Mouse (Mus musculus): Measurements from ENCODE around the gene Zfr. TPM values are rescaled to one million over a fixed set of nuclear protein-coding genes. Genes with fewer than 3 reads are reported as not detected.

Gene Zfr
- total and polyA plus RNA-seq, 2 experiments from 2014 or later, result 175 to 212 TPM

GRCm38 (mm10) chr15:12222564-12223302 lies 105.1 kb downstream of the Zfr start:
- peak; percentile 64 for ATAC-seq
- WGBS, result 15% methylated on average over 8 of the region's 8 CpGs
- DNase-seq, result no peak
- H3K4me2 ChIP-seq (ENCODE audit: low read depth), result no peak overlapping the region
- H3K36me3 ChIP-seq (ENCODE audit: insufficient read depth), result no peaks in the 10 kb centered on the region
- no peak overlapping the region for H3K4me3 ChIP-seq (ENCODE audit: low read depth, low read length)
- H3K4me1 ChIP-seq (ENCODE audit: insufficient read depth), result peaks cover 4% of the 10 kb centered on the region; the same call in 1 of the 2 replicates
- H3K9ac ChIP-seq, result no peak overlapping the region
- no peak overlapping the region for H3K27ac ChIP-seq (ENCODE audit: low read depth, low read length)
- no peaks in the 10 kb centered on the region for H3K27me3 ChIP-seq (ENCODE audit: insufficient read depth, low read length)
- H3K9me3 ChIP-seq (ENCODE audit: low read length), result no peaks in the 10 kb centered on the region
- no peak for TF ChIP-seq CTCF (IDR thresholded peaks at IDR 0.05; ENCODE audit: low read depth)

- H3K36me3 ChIP-seq (ENCODE audit: insufficient read depth), result no peaks in the 10 kb centered on the region
- ATAC-seq (no peak), DNase-seq (no peak)
- no peaks in the 10 kb centered on the region for H3K9me3 ChIP-seq (ENCODE audit: low read length)
- peaks cover 4% of the 10 kb centered on the region; the same call in 1 of the 2 replicates for H3K4me1 ChIP-seq (ENCODE audit: insufficient read depth)
- H3K27me3 ChIP-seq (ENCODE audit: insufficient read depth, low read length), result no peaks in the 10 kb centered on the region
- H3K4me3 ChIP-seq (ENCODE audit: low read depth, low read length), result no peak overlapping the region
- WGBS, result 64% methylated on average over 6 of the region's 6 CpGs
- TF ChIP-seq CTCF (IDR thresholded peaks at IDR 0.05; ENCODE audit: low read depth), result no peak
- no peak overlapping the region for H3K9ac ChIP-seq
- no peak overlapping the region for H3K4me2 ChIP-seq (ENCODE audit: low read depth)
- no peak overlapping the region for H3K27ac ChIP-seq (ENCODE audit: low read depth, low read length)
Observed at GRCm38 (mm10) chr15:12223393-12223792, 105.8 kb downstream of the Zfr start.

GRCm38 (mm10) chr15:12224239-12224638 lies 106.6 kb downstream of the Zfr start:
- Histone ChIP-seq H3K27me3 (ENCODE audit: insufficient read depth, low read length) (no peaks in the 10 kb centered on the region), H3K9me3 (ENCODE audit: low read length) (no peaks in the 10 kb centered on the region), H3K9ac (no peak overlapping the region), H3K36me3 (ENCODE audit: insufficient read depth) (no peaks in the 10 kb centered on the region), H3K4me3 (ENCODE audit: low read depth, low read length) (no peak overlapping the region), H3K4me1 (ENCODE audit: insufficient read depth) (peaks cover 4% of the 10 kb centered on the region; the same call in 1 of the 2 replicates), H3K4me2 (ENCODE audit: low read depth) (no peak overlapping the region), H3K27ac (ENCODE audit: low read depth, low read length) (no peak overlapping the region)
- ATAC-seq (no peak), DNase-seq (no peak)
- WGBS, result 95% methylated on average over 2 of the region's 2 CpGs
- no peak for TF ChIP-seq CTCF (IDR thresholded peaks at IDR 0.05; ENCODE audit: low read depth)

DNA sequence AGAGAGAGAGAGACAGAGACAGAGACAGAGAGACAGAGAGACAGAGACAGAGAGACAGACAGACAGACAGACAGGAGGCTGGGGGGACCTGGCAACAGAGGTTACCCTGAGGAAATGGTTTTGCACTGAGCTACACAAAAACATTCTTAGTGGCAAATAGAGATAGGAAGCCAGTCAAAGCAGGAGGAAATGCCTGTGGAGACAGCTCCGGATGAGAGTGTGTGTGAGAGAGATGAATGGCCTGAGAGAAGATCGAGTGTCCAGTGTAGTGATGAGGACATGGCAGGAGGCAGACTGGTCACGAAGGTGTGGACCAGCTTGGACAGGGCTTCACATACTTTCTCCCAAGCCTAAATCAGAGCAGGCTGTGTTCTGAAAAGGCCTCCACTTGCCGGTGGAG lies 107.4 kb downstream of the Zfr start:
- no peak overlapping the region for H3K9ac ChIP-seq
- H3K4me3 ChIP-seq (ENCODE audit: low read depth, low read length), result no peak overlapping the region
- ATAC-seq (no peak), DNase-seq (no peak)
- H3K27me3 ChIP-seq (ENCODE audit: insufficient read depth, low read length), result no peaks in the 10 kb centered on the region
- WGBS, result 76% methylated on average over 4 of the region's 4 CpGs
- H3K9me3 ChIP-seq (ENCODE audit: low read length), result no peaks in the 10 kb centered on the region
- peaks cover 4% of the 10 kb centered on the region; the same call in 1 of the 2 replicates for H3K4me1 ChIP-seq (ENCODE audit: insufficient read depth)
- no peak for TF ChIP-seq CTCF (IDR thresholded peaks at IDR 0.05; ENCODE audit: low read depth)
- H3K36me3 ChIP-seq (ENCODE audit: insufficient read depth), result no peaks in the 10 kb centered on the region
- no peak overlapping the region for H3K27ac ChIP-seq (ENCODE audit: low read depth, low read length)
- no peak overlapping the region for H3K4me2 ChIP-seq (ENCODE audit: low read depth)

GRCm38 (mm10) chr15:12226908-12227307 lies 109.3 kb downstream of the Zfr start:
- 97% methylated on average over 15 of the region's 15 CpGs for WGBS
- no peak for DNase-seq
- Histone ChIP-seq H3K9me3 (ENCODE audit: low read length) (no peaks in the 10 kb centered on the region), H3K4me1 (ENCODE audit: insufficient read depth) (peaks cover 4% of the 10 kb centered on the region; the same call in 1 of the 2 replicates), H3K4me3 (ENCODE audit: low read depth, low read length) (no peak overlapping the region), H3K9ac (no peak overlapping the region), H3K36me3 (ENCODE audit: insufficient read depth) (peaks cover 5% of the 10 kb centered on the region; the same call in 1 of the 2 replicates), H3K27ac (ENCODE audit: low read depth, low read length) (no peak overlapping the region), H3K4me2 (ENCODE audit: low read depth) (no peak overlapping the region), H3K27me3 (ENCODE audit: insufficient read depth, low read length) (no peaks in the 10 kb centered on the region)
- no peak for TF ChIP-seq CTCF (IDR thresholded peaks at IDR 0.05; ENCODE audit: low read depth)
- ATAC-seq, result no peak

- ATAC-seq (no peak), DNase-seq (no peak)
- peaks cover 5% of the 10 kb centered on the region; the same call in 1 of the 2 replicates for H3K36me3 ChIP-seq (ENCODE audit: insufficient read depth)
- H3K4me3 ChIP-seq (ENCODE audit: low read depth, low read length), result no peak overlapping the region
- H3K9ac ChIP-seq, result no peak overlapping the region
- no peak overlapping the region for H3K4me2 ChIP-seq (ENCODE audit: low read depth)
- whole genome bisulfite sequencing, result 89% methylated on average over 4 of the region's 4 CpGs
- H3K27ac ChIP-seq (ENCODE audit: low read depth, low read length), result no peak overlapping the region
- H3K4me1 ChIP-seq (ENCODE audit: insufficient read depth), result peaks cover 3% of the 10 kb centered on the region; the same call in 1 of the 2 replicates
- H3K27me3 ChIP-seq (ENCODE audit: insufficient read depth, low read length), result no peaks in the 10 kb centered on the region
- H3K9me3 ChIP-seq (ENCODE audit: low read length), result no peaks in the 10 kb centered on the region
- TF ChIP-seq CTCF (IDR thresholded peaks at IDR 0.05; ENCODE audit: low read depth), result no peak
Observed at GRCm38 (mm10) chr15:12227355-12227754, 109.7 kb downstream of the Zfr start.

GRCm38 (mm10) chr15:12229603-12230242 lies 112.1 kb downstream of the Zfr start:
- no peaks in the 10 kb centered on the region for H3K4me1 ChIP-seq (ENCODE audit: insufficient read depth)
- ATAC-seq, result no peak
- H3K9ac ChIP-seq, result no peak overlapping the region
- whole genome bisulfite sequencing, result 49% methylated on average over 10 of the region's 10 CpGs
- H3K36me3 ChIP-seq (ENCODE audit: insufficient read depth), result peaks cover 15% of the 10 kb centered on the region
- no peaks in the 10 kb centered on the region for H3K27me3 ChIP-seq (ENCODE audit: insufficient read depth, low read length)
- no peaks in the 10 kb centered on the region for H3K9me3 ChIP-seq (ENCODE audit: low read length)
- no peak overlapping the region for H3K27ac ChIP-seq (ENCODE audit: low read depth, low read length)
- no peak for TF ChIP-seq CTCF (IDR thresholded peaks at IDR 0.05; ENCODE audit: low read depth)
- no peak overlapping the region for H3K4me2 ChIP-seq (ENCODE audit: low read depth)
- no peak overlapping the region for H3K4me3 ChIP-seq (ENCODE audit: low read depth, low read length)
- no peak for DNase-seq

Measured in forebrain, postnatal 0 days (tissue).